Mouse (Mus musculus) frontal cortex, adult (tissue): ENCODE results near the gene Pou3f4.
A peak's percentile ranks its signal among the peaks of the same experiment; 100 is the strongest.
"Not testable (repeated sequence)": the region's sequence is repeated elsewhere in the genome, so short reads cannot be mapped to it uniquely, and the experiment has no call there.

ENCODE experiments used
- ATAC-seq: cut with Nextera tagmentation; 2 replicates; pipeline ENCODE4 v1.9.2; 2017; ENCODE audit warnings: mild to moderate bottlenecking, moderate library complexity, mixed read lengths; ENCODE audit not compliant: low TSS enrichment

Gene Pou3f4

GRCm38 (mm10) chrX:110814151-110814571 is at the start of gene Pou3f4:
Gene Pou3f4, plus strand, starts transcription at chrX:110814280.
- peak; percentile 97 for ATAC-seq

GRCm38 (mm10) chrX:110765939-110766338 is 48.1 kb upstream of the Pou3f4 start:
- ATAC-seq = no peak

GRCm38 (mm10) chrX:110774807-110775206 is 39.3 kb upstream of the Pou3f4 start:
- not testable (repeated sequence) for ATAC-seq

GRCm38 (mm10) chrX:110802502-110802901 is 11.6 kb upstream of the Pou3f4 start:
- no peak for ATAC-seq

GRCm38 (mm10) chrX:110810001-110810578 is 4.0 kb upstream of the Pou3f4 start:
- ATAC-seq = no peak

GRCm38 (mm10) chrX:110810753-110811506 is 3.1 kb upstream of the Pou3f4 start:
- no peak for ATAC-seq

- ATAC-seq = no peak
Measured at GRCm38 (mm10) chrX:110812071-110812470, 2.0 kb upstream of the Pou3f4 start.

- ATAC-seq = no peak
Measured at GRCm38 (mm10) chrX:110813401-110813800, 679 bp upstream of the Pou3f4 start.

- peak; percentile 16; the same call in 1 of the 2 replicates for ATAC-seq
Measured at GRCm38 (mm10) chrX:110814592-110815548, 790 bp downstream of the Pou3f4 start.

- no peak for ATAC-seq
Measured at GRCm38 (mm10) chrX:110815549-110815930, 1.5 kb downstream of the Pou3f4 start.

- ATAC-seq = no peak
Measured at GRCm38 (mm10) chrX:110816609-110817008, 2.5 kb downstream of the Pou3f4 start.

GRCm38 (mm10) chrX:110817211-110817610 is 3.1 kb downstream of the Pou3f4 start:
- ATAC-seq = no peak

GRCm38 (mm10) chrX:110837450-110837849 is 23.4 kb downstream of the Pou3f4 start:
- no peak for ATAC-seq

- ATAC-seq = no peak
Measured at GRCm38 (mm10) chrX:110851300-110851699, 37.2 kb downstream of the Pou3f4 start.
